Mouse (Mus musculus): ENCODE data around the gene Slc19a2.

DNA sequence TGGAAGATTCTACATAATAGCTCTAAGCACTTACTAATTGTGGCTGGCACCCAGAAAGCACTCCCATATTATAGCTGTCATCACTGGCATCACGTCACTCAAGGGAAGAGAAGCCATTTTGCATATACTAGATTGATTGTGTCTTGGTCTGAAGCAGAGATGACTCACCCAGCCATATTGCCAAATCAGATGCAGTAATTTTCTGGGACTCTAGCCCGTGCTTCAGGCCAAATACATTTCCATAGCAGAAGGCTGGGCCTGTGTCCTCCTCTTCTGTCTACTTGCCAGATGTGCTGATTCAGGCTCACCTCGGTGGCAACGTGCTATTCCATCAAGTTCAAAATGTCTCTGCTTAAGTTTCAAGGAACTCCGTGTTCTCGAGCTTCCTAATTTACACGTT, 12.7 kb downstream of the Slc19a2 start:
- TF ChIP-seq CTCF (IDR thresholded peaks at IDR 0.05; ENCODE audit: extremely low read depth, insufficient read depth, low read length) (no peak), POLR2A (IDR thresholded peaks at IDR 0.05; ENCODE audit: extremely low read depth, insufficient read depth, low read length) (no peak)
